Mouse (Mus musculus): ENCODE measurements around the gene Atp2a1. TPM values are rescaled to one million over a fixed set of nuclear protein-coding genes. Genes with fewer than 3 reads are reported as not detected.

Gene Atp2a1
- total and polyA plus RNA-seq, 3 experiments = 0.04 to 0.47 TPM; not detected in 1

DNA sequence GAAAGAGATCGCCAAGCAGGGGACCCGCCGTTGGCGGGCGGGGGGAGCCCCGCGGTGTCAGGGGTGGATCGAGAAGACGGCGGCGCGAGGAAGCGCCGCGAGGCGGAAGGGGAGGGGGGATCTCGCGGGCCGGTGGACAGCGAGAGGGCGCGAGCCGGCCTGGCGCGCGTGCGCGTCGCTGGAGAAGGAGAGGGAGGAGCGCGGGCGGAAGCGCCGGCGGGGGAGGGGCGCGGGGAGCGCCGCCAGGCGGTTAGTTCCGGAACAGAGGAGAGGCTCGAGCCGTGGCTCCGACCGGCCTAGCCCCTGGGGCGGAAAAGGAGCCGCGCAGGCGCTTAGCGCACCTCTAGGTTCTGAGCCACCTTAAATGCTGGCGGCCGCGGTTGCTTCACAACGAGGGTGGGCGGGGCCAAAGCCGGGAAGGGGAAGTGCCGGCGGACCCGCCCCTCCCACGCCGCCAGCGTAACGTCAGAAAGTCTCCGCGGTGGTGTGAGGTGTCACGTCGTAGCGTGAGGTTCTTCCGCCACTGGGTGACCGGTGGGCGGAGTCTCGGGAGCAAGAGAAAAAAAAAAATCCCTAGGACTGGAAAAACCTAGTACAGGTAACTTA, 40.5 kb upstream of the Atp2a1 start, which contains the start of gene Atxn2l (continued):
- TF ChIP-seq USF2 (IDR thresholded peaks at IDR 0.05; ENCODE audit: borderline replicate concordance in 1 of 2, insufficient read depth in 1 of 2, low read depth in 1 of 2, low read length in 2 of 2) = no peak
- peak; percentile 69 for TF ChIP-seq MXI1 (IDR thresholded peaks at IDR 0.05; ENCODE audit: low read depth, low read length)
- TF ChIP-seq MAX (IDR thresholded peaks at IDR 0.05; ENCODE audit: low read length) = peak; percentile 82
- peak; percentile 92 for TF ChIP-seq SIN3A (IDR thresholded peaks at IDR 0.05; ENCODE audit: low read length)
- peak; percentile 70; the same call in 1 of the 2 replicates for TF ChIP-seq MYC (IDR thresholded peaks at IDR 0.05; ENCODE audit: low read depth, low read length)
- peak; percentile 90 for TF ChIP-seq HCFC1 (IDR thresholded peaks at IDR 0.05; ENCODE audit: low read depth, low read length)
- TF ChIP-seq CHD1 (IDR thresholded peaks at IDR 0.05; ENCODE audit: low read depth, low read length) = no peak; the same call in 1 of the 2 replicates
- TF ChIP-seq EP300 (IDR thresholded peaks at IDR 0.05; ENCODE audit: low read depth in 1 of 2, low read length in 2 of 2) = peak in 1 of 2 experiments; percentile 35; a peak in 2 of 4 replicates
- TF ChIP-seq BHLHE40 (IDR thresholded peaks at IDR 0.05; ENCODE audit: borderline replicate concordance, low read depth, low read length) = no peak
- peak; percentile 85 for TF ChIP-seq ZMIZ1 (IDR thresholded peaks at IDR 0.05; ENCODE audit: low read depth, low read length)
- peak; percentile 30; the same call in 1 of the 2 replicates for TF ChIP-seq SMC3 (IDR thresholded peaks at IDR 0.05; ENCODE audit: low read depth, low read length)
- TF ChIP-seq MAFK (IDR thresholded peaks at IDR 0.05; ENCODE audit: borderline replicate concordance, low read depth, low read length) = no peak
- no peak for TF ChIP-seq ZC3H11A (IDR thresholded peaks at IDR 0.05; ENCODE audit: low read depth, low read length)
- no peak for TF ChIP-seq TAL1 (IDR thresholded peaks at IDR 0.05; ENCODE audit: low read length)
- no peak for TF ChIP-seq GABPA (IDR thresholded peaks at IDR 0.05; ENCODE audit: low read depth, low read length)
- peak; percentile 52; the same call in 1 of the 2 replicates for TF ChIP-seq MEF2A (IDR thresholded peaks at IDR 0.05; ENCODE audit: extremely low read depth, insufficient replicate concordance, low read depth, low read length, poor library complexity, severe bottlenecking)
- TF ChIP-seq POLR2AphosphoS5 (IDR thresholded peaks at IDR 0.05; ENCODE audit: borderline replicate concordance, low read depth, low read length) = no peak
- TF ChIP-seq CTCF (IDR thresholded peaks at IDR 0.05 in 2 of 3, conservative IDR thresholded peaks at IDR 0.05 in 1 of 3; ENCODE audit: control insufficient read depth in 1 of 3, insufficient read depth in 1 of 3, low read depth in 2 of 3, low read length in 3 of 3, poor library complexity in 1 of 3, severe bottlenecking in 1 of 3) = peak in 2 of 3 experiments; percentile 60 to 66; a peak in 5 of 6 replicates
- TF ChIP-seq MAZ (IDR thresholded peaks at IDR 0.05; ENCODE audit: low read depth, low read length) = peak; percentile 91
- TF ChIP-seq JUND (IDR thresholded peaks at IDR 0.05; ENCODE audit: low read depth, low read length) = no peak
- peak; percentile 96 for TF ChIP-seq KAT2A (conservative IDR thresholded peaks at IDR 0.05; ENCODE audit: low read depth, low read length)
- TF ChIP-seq CHD2 (IDR thresholded peaks at IDR 0.05; ENCODE audit: low read length) = peak; percentile 81
- TF ChIP-seq ZKSCAN1 (IDR thresholded peaks at IDR 0.05; ENCODE audit: low read depth, low read length) = peak; percentile 44; the same call in 1 of the 2 replicates
